Comparison of ENCODE assay signal across 9 mouse cellular contexts in the genomic region with DNA sequence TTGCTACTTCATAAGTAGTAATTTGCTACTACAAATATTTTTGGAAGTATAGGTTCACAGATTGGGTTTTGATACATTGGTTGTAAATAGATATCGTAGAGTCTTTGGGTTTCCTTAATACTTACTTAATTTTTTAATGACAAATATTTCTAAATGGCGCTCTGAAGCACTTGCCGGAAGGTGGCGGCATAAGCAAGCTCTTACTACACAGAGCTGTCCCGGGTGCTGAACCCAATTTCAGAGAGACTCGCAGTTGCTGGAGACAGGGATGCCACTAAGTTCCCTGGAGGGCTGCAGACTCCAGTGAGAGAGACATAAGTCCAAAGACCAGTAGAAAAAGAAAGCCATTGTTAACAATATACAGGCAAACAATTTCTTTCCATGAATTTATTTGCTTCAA. TPM values are rescaled to one million over a fixed set of nuclear protein-coding genes. Genes with fewer than 3 reads are reported as not detected.
A peak's percentile ranks its signal among the peaks of the same experiment; 100 is the strongest.
DNase-seq lines count a peak whose midpoint lies in the region; ATAC-seq and TF ChIP-seq lines count a peak whose summit lies in the region.
"Had no signal": no experiment of that assay in that cellular context is flagged by ENCODE, and none has a peak within 500 bp of the region (broad histone marks: within the 10 kb centered on the region; RNA-seq: fewer than 3 reads in every experiment).

No protein-coding gene starts in this region.

- no peak for TF ChIP-seq POLR2A in liver, adult 2 months (IDR thresholded peaks at IDR 0.05; ENCODE audit: extremely low read depth, insufficient read depth, low read length)

- no peaks in the 10 kb centered on the region for H3K36me3 ChIP-seq in liver, adult 2 months (ENCODE audit: control insufficient read depth, insufficient read depth, low read length)
- H3K36me3 ChIP-seq in neural tube, embryonic 14.5 days (ENCODE audit: control insufficient read depth, insufficient read depth, low read length), result no peaks in the 10 kb centered on the region
- H3K36me3 ChIP-seq: heart, embryonic 13.5 days had no signal

- ATAC-seq in neural tube, embryonic 14.5 days (ENCODE audit: low read depth), result 0 out of 2 replicates have a peak, but pooled peaks have one; percentile 52
- ATAC-seq in inflammation-experienced regulatory T-cells, adult 6 months, result no peak

- no peaks in the 10 kb centered on the region for H3K79me2 ChIP-seq in liver, adult 2 months (ENCODE audit: control insufficient read depth, insufficient read depth, low read length)

- H3K9ac ChIP-seq in liver, adult 2 months (ENCODE audit: low read depth, low read length), result no peak overlapping the region
- no peak overlapping the region for H3K9ac ChIP-seq in neural tube, embryonic 14.5 days (replicated peaks; ENCODE audit: low read depth, low read length)
- H3K9ac ChIP-seq: heart, embryonic 13.5 days had no signal

- H3K4me1 ChIP-seq in liver, adult 2 months (ENCODE audit: control insufficient read depth, insufficient read depth, low read length), result no peaks in the 10 kb centered on the region
- 0 out of 2 replicates have a peak, but pooled peaks cover 5% of the 10 kb centered on the region for H3K4me1 ChIP-seq in neural tube, embryonic 14.5 days (ENCODE audit: control insufficient read depth, insufficient read depth, low read length)
- H3K4me1 ChIP-seq: heart, embryonic 13.5 days had no signal

- TF ChIP-seq CTCF in liver, adult 2 months (IDR thresholded peaks at IDR 0.05; ENCODE audit: low read depth, low read length), result peak; percentile 58

- 4% methylated on average over 6 of the region's 6 CpGs for WGBS in liver, adult 2 months
- 4% methylated on average over 6 of the region's 6 CpGs for WGBS in neural tube, embryonic 14.5 days

- H3K27ac ChIP-seq in liver, adult 2 months (replicated peaks; ENCODE audit: insufficient read depth, low read depth, low read length), result no peak overlapping the region
- H3K27ac ChIP-seq in neural tube, embryonic 14.5 days (ENCODE audit: low read depth, low read length), result no peak overlapping the region
- H3K27ac ChIP-seq: heart, embryonic 13.5 days had no signal

- no peak overlapping the region for H3K4me2 ChIP-seq in neural tube, embryonic 14.5 days (ENCODE audit: low read depth, low read length)
- H3K4me2 ChIP-seq: heart, embryonic 13.5 days had no signal

- peaks cover 8% of the 10 kb centered on the region for H3K27me3 ChIP-seq in liver, adult 2 months (ENCODE audit: control insufficient read depth, insufficient read depth, low read length)
- H3K27me3 ChIP-seq in neural tube, embryonic 14.5 days (ENCODE audit: control insufficient read depth, insufficient read depth, low read length), result peaks cover 24% of the 10 kb centered on the region

- no peak overlapping the region for H3K4me3 ChIP-seq in liver, adult 2 months (ENCODE audit: insufficient read depth, low read depth, low read length)
- H3K4me3 ChIP-seq in neural tube, embryonic 14.5 days (ENCODE audit: low read depth, low read length), result no peak overlapping the region
- H3K4me3 ChIP-seq: heart, embryonic 13.5 days had no signal

- no peaks in the 10 kb centered on the region for H3K9me3 ChIP-seq in neural tube, embryonic 14.5 days (ENCODE audit: control insufficient read depth, low read length)
- H3K9me3 ChIP-seq: heart, embryonic 13.5 days had no signal

- DNase-seq in layer of hippocampus, adult 11-12 months (ENCODE audit: low spot score), result peak; percentile 69
- DNase-seq in layer of hippocampus, adult 9-10 months (ENCODE audit: low spot score), result no peak
- DNase-seq in adrenal gland, adult 18-20 months (ENCODE audit: low spot score in 2 of 2), result peak; percentile 3 to 48
- DNase-seq in embryo, embryonic 10 days (ENCODE audit: low spot score), result peak; percentile 81
- DNase-seq in induced T-regulatory cell, adult 2 months (ENCODE audit: low read depth), result peak; percentile 32
- DNase-seq in liver, adult 2 months (ENCODE audit: extremely low read depth, low read depth, low spot score), result peak; percentile 8

RNA-seq across cellular contexts. Expression of gene Htr1a, which starts 0.9 kb away (rescaled TPM):
- total RNA-seq in adrenal gland, adult 18-20 months (2021), result not detected
- total RNA-seq in liver, adult 2 months (2014; rRNA removed), result not detected in 2 replicates
- polyA plus RNA-seq in liver, adult 2 months (2012; rRNA removed), result not detected in 2 replicates
- polyA plus RNA-seq in neural tube, embryonic 14.5 days (2014; fragmentation: Nextera tagmentation; extraction: Ambion mirVana), result 3.9 and 4.8 TPM in 2 replicates
- polyA plus RNA-seq in inflammation-experienced regulatory T-cells, adult 6 months (2017; shearing (Covaris generic)), result not detected
- polyA plus RNA-seq: heart, embryonic 13.5 days had no signal
